Mouse (Mus musculus) thymus, adult 2 months (tissue): ENCODE data around the gene Sit1.

Source experiments
- CTCF ChIP-seq: fragments of 200-500 bp; IDR thresholded peaks from 2 replicates; pipeline ENCODE4 v1.5.1; 2012; ENCODE audit warnings: mild to moderate bottlenecking, control low read depth, low read length, moderate library complexity, borderline replicate concordance; ENCODE audit not compliant: control insufficient read depth, poor library complexity, insufficient read depth; ENCODE audit errors: extremely low read depth
- POLR2A ChIP-seq: fragments of 200-500 bp; IDR thresholded peaks from 2 replicates; pipeline ENCODE4 v1.6.1; 2012; ENCODE audit warnings: mild to moderate bottlenecking, low read length, control low read depth, moderate library complexity; ENCODE audit not compliant: control insufficient read depth, poor library complexity, insufficient read depth; ENCODE audit errors: extremely low read depth

GRCm38 (mm10) chr4:43493186-43493845 is 9.8 kb upstream of the Sit1 start:
- TF ChIP-seq CTCF, result peak; percentile 70
- TF ChIP-seq POLR2A, result peak; percentile 86; the same call in 1 of the 2 replicates
